Mouse (Mus musculus): ENCODE results near the gene Inka1. TPM values are rescaled to one million over a fixed set of nuclear protein-coding genes. Genes with fewer than 3 reads are reported as not detected.

Gene Inka1
- polyA plus RNA-seq, 1 experiment from 2014 or later: 42.7 TPM

DNA sequence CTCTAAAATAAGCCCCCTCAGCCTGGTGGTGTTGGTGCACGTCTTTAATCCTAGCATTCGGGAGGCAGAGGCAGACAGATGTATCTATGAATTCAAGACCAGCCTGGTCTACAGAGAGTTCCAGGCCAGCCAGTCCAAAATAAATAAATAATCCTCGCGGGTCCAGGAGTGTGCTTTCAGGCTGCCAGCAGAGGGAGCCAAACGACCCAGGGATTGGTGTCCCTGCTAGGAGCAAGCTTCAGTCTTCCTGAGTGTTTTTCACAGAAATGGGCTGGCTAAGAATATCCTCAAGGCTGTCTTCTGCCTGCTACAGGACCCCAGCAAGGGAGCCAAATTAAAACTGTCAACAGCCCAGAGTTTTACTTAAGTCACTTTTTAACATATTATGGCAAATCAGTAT is 22.0 kb downstream of the Inka1 start:
- Histone ChIP-seq H3K27me3 (ENCODE audit: control insufficient read depth, insufficient read depth, low read length) (no peaks in the 10 kb centered on the region), H3K9me3 (replicated peaks; ENCODE audit: control insufficient read depth, low read length) (no peaks in the 10 kb centered on the region), H3K4me2 (ENCODE audit: low read depth, low read length) (no peak overlapping the region), H3K4me3 (replicated peaks; ENCODE audit: low read length) (no peak overlapping the region), H3K4me1 (ENCODE audit: control insufficient read depth, insufficient read depth, low read length) (no peaks in the 10 kb centered on the region), H3K27ac (ENCODE audit: low read length) (no peak overlapping the region; the same call in 1 of the 2 replicates), H3K9ac (ENCODE audit: low read length) (0 out of 2 replicates have a peak overlapping the region, but pooled peaks have one; percentile 7), H3K36me3 (ENCODE audit: control insufficient read depth, insufficient read depth, low read length) (no peaks in the 10 kb centered on the region)
- ATAC-seq (ENCODE audit: insufficient read depth, low FRiP score): peak; percentile 71
- WGBS: 16% methylated on average over 5 of the region's 5 CpGs

GRCm38 (mm10) chr9:107962916-107963315 is 22.8 kb downstream of the Inka1 start:
- Histone ChIP-seq H3K27ac (ENCODE audit: low read length) (no peak overlapping the region), H3K9ac (ENCODE audit: low read length) (no peak overlapping the region), H3K27me3 (ENCODE audit: control insufficient read depth, insufficient read depth, low read length) (no peaks in the 10 kb centered on the region), H3K4me1 (ENCODE audit: control insufficient read depth, insufficient read depth, low read length) (no peaks in the 10 kb centered on the region), H3K4me2 (ENCODE audit: low read depth, low read length) (no peak overlapping the region), H3K36me3 (ENCODE audit: control insufficient read depth, insufficient read depth, low read length) (no peaks in the 10 kb centered on the region), H3K4me3 (replicated peaks; ENCODE audit: low read length) (no peak overlapping the region), H3K9me3 (replicated peaks; ENCODE audit: control insufficient read depth, low read length) (no peaks in the 10 kb centered on the region)
- 94% methylated on average over 9 of the region's 9 CpGs for WGBS
- ATAC-seq (ENCODE audit: insufficient read depth, low FRiP score): no peak

DNA sequence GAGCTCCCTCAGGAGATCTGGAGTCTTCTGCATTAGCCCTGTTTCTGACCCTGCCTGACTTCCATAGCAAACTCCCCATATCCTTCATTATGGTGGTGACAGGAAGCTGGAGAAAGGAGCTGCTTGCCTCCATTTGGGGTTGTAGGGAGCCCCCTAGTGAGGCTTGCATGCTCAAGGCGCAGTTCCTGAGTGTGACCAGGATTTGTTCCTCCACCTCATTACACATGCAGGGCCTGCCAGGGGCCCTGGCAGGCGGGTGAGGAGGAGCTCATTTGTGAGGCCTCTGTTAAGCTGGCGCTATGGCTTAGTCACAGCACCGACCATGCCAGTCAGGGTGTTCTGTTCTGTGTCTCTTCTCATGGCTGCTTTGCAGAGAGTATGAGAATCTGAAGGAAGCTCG is 23.8 kb downstream of the Inka1 start:
- no peak overlapping the region for H3K4me2 ChIP-seq (ENCODE audit: low read depth, low read length)
- H3K4me1 ChIP-seq (ENCODE audit: control insufficient read depth, insufficient read depth, low read length): no peaks in the 10 kb centered on the region
- no peaks in the 10 kb centered on the region for H3K27me3 ChIP-seq (ENCODE audit: control insufficient read depth, insufficient read depth, low read length)
- peak; percentile 48; the same call in 1 of the 2 replicates for ATAC-seq (ENCODE audit: insufficient read depth, low FRiP score)
- H3K27ac ChIP-seq (ENCODE audit: low read length): no peak overlapping the region
- H3K9ac ChIP-seq (ENCODE audit: low read length): no peak overlapping the region
- no peaks in the 10 kb centered on the region for H3K36me3 ChIP-seq (ENCODE audit: control insufficient read depth, insufficient read depth, low read length)
- WGBS: 50% methylated on average over 5 of the region's 5 CpGs
- no peaks in the 10 kb centered on the region for H3K9me3 ChIP-seq (replicated peaks; ENCODE audit: control insufficient read depth, low read length)
- H3K4me3 ChIP-seq (replicated peaks; ENCODE audit: low read length): no peak overlapping the region

DNA sequence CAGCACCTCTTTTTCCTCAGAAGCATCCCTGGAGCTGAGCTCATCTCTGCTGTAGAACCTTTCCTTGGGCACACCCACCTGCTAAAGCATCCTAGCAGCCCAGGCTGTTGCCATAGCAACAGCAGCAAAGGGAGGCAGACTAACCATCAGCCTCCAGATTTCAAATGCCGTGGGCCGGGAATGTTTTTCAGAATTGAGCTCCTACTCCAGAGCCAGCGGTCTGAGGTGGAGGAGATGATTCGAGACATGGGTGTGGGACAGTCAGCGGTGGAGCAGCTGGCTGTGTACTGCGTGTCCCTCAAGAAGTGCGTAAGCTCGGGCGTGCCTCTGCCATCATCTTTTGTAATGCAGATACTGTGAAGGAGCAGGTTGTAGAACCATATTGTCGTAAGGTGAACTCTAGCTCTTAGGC is 24.3 kb downstream of the Inka1 start:
- H3K36me3 ChIP-seq (ENCODE audit: control insufficient read depth, insufficient read depth, low read length): no peaks in the 10 kb centered on the region
- no peaks in the 10 kb centered on the region for H3K9me3 ChIP-seq (replicated peaks; ENCODE audit: control insufficient read depth, low read length)
- H3K4me3 ChIP-seq (replicated peaks; ENCODE audit: low read length): no peak overlapping the region
- no peaks in the 10 kb centered on the region for H3K27me3 ChIP-seq (ENCODE audit: control insufficient read depth, insufficient read depth, low read length)
- H3K4me1 ChIP-seq (ENCODE audit: control insufficient read depth, insufficient read depth, low read length): no peaks in the 10 kb centered on the region
- no peak for ATAC-seq (ENCODE audit: insufficient read depth, low FRiP score)
- no peak overlapping the region for H3K9ac ChIP-seq (ENCODE audit: low read length)
- no peak overlapping the region for H3K27ac ChIP-seq (ENCODE audit: low read length)
- no peak overlapping the region for H3K4me2 ChIP-seq (ENCODE audit: low read depth, low read length)
- WGBS: 84% methylated on average over 10 of the region's 10 CpGs

GRCm38 (mm10) chr9:107960928-107961327 is 24.8 kb downstream of the Inka1 start:
- no peak overlapping the region for H3K9ac ChIP-seq (ENCODE audit: low read length)
- H3K4me2 ChIP-seq (ENCODE audit: low read depth, low read length): no peak overlapping the region
- no peaks in the 10 kb centered on the region for H3K4me1 ChIP-seq (ENCODE audit: control insufficient read depth, insufficient read depth, low read length)
- H3K36me3 ChIP-seq (ENCODE audit: control insufficient read depth, insufficient read depth, low read length): no peaks in the 10 kb centered on the region
- H3K27me3 ChIP-seq (ENCODE audit: control insufficient read depth, insufficient read depth, low read length): no peaks in the 10 kb centered on the region
- H3K4me3 ChIP-seq (replicated peaks; ENCODE audit: low read length): no peak overlapping the region
- no peak overlapping the region for H3K27ac ChIP-seq (ENCODE audit: low read length)
- no peaks in the 10 kb centered on the region for H3K9me3 ChIP-seq (replicated peaks; ENCODE audit: control insufficient read depth, low read length)
- WGBS: 74% methylated on average over 4 of the region's 4 CpGs
- ATAC-seq (ENCODE audit: insufficient read depth, low FRiP score): no peak

GRCm38 (mm10) chr9:107959896-107960295 is 25.8 kb downstream of the Inka1 start:
- no peaks in the 10 kb centered on the region for H3K36me3 ChIP-seq (ENCODE audit: control insufficient read depth, insufficient read depth, low read length)

GRCm38 (mm10) chr9:107957141-107957540 is 28.5 kb downstream of the Inka1 start:
- Histone ChIP-seq H3K27me3 (ENCODE audit: control insufficient read depth, insufficient read depth, low read length) (no peaks in the 10 kb centered on the region), H3K4me3 (replicated peaks; ENCODE audit: low read length) (no peak overlapping the region), H3K9me3 (replicated peaks; ENCODE audit: control insufficient read depth, low read length) (no peaks in the 10 kb centered on the region), H3K9ac (ENCODE audit: low read length) (no peak overlapping the region), H3K27ac (ENCODE audit: low read length) (no peak overlapping the region), H3K36me3 (ENCODE audit: control insufficient read depth, insufficient read depth, low read length) (no peaks in the 10 kb centered on the region), H3K4me2 (ENCODE audit: low read depth, low read length) (no peak overlapping the region), H3K4me1 (ENCODE audit: control insufficient read depth, insufficient read depth, low read length) (no peaks in the 10 kb centered on the region)
- no peak for ATAC-seq (ENCODE audit: insufficient read depth, low FRiP score)
- WGBS: 70% methylated on average over 6 of the region's 6 CpGs

More at GRCm38 (mm10) chr9:107959896-107960295, 25.8 kb downstream of the Inka1 start:
- Histone ChIP-seq H3K4me3 (replicated peaks; ENCODE audit: low read length) (no peak overlapping the region), H3K4me2 (ENCODE audit: low read depth, low read length) (no peak overlapping the region), H3K9me3 (replicated peaks; ENCODE audit: control insufficient read depth, low read length) (no peaks in the 10 kb centered on the region), H3K9ac (ENCODE audit: low read length) (no peak overlapping the region), H3K4me1 (ENCODE audit: control insufficient read depth, insufficient read depth, low read length) (no peaks in the 10 kb centered on the region), H3K27me3 (ENCODE audit: control insufficient read depth, insufficient read depth, low read length) (no peaks in the 10 kb centered on the region), H3K27ac (ENCODE audit: low read length) (no peak overlapping the region)
- no peak for ATAC-seq (ENCODE audit: insufficient read depth, low FRiP score)
- 66% methylated on average over 6 of the region's 6 CpGs for WGBS

GRCm38 (mm10) chr9:107955613-107956289 is 29.9 kb downstream of the Inka1 start:
- ATAC-seq (ENCODE audit: insufficient read depth, low FRiP score): no peak
- Histone ChIP-seq H3K27ac (ENCODE audit: low read length) (no peak overlapping the region), H3K27me3 (ENCODE audit: control insufficient read depth, insufficient read depth, low read length) (no peaks in the 10 kb centered on the region), H3K9ac (ENCODE audit: low read length) (no peak overlapping the region), H3K4me3 (replicated peaks; ENCODE audit: low read length) (no peak overlapping the region), H3K4me1 (ENCODE audit: control insufficient read depth, insufficient read depth, low read length) (peaks cover 8% of the 10 kb centered on the region; the same call in 1 of the 2 replicates), H3K36me3 (ENCODE audit: control insufficient read depth, insufficient read depth, low read length) (no peaks in the 10 kb centered on the region), H3K9me3 (replicated peaks; ENCODE audit: control insufficient read depth, low read length) (no peaks in the 10 kb centered on the region), H3K4me2 (ENCODE audit: low read depth, low read length) (no peak overlapping the region)
- 75% methylated on average over 6 of the region's 6 CpGs for WGBS

- Histone ChIP-seq H3K27ac (ENCODE audit: low read length) (peak overlapping the region; percentile 58), H3K9ac (ENCODE audit: low read length) (peak overlapping the region; percentile 73), H3K4me3 (replicated peaks; ENCODE audit: low read length) (peak overlapping the region; percentile 63), H3K4me2 (ENCODE audit: low read depth, low read length) (peak overlapping the region; percentile 91), H3K9me3 (replicated peaks; ENCODE audit: control insufficient read depth, low read length) (no peaks in the 10 kb centered on the region), H3K36me3 (ENCODE audit: control insufficient read depth, insufficient read depth, low read length) (no peaks in the 10 kb centered on the region), H3K4me1 (ENCODE audit: control insufficient read depth, insufficient read depth, low read length) (peaks cover 8% of the 10 kb centered on the region; the same call in 1 of the 2 replicates), H3K27me3 (ENCODE audit: control insufficient read depth, insufficient read depth, low read length) (no peaks in the 10 kb centered on the region)
- WGBS: 14% methylated on average over 45 of the region's 45 CpGs
- peak; percentile 93 for ATAC-seq (ENCODE audit: insufficient read depth, low FRiP score)
Observed at GRCm38 (mm10) chr9:107950460-107951355, 35.0 kb downstream of the Inka1 start.
